Mouse (Mus musculus): ENCODE data around the gene Dbp. TPM values are rescaled to one million over a fixed set of nuclear protein-coding genes. Genes with fewer than 3 reads are reported as not detected.

Dbp gene
- polyA plus RNA-seq, 1 experiment from 2014 or later, result 3.6 TPM

GRCm38 (mm10) chr7:45725151-45725550, 20.3 kb downstream of the Dbp start:
- TF ChIP-seq EP300 (IDR thresholded peaks at IDR 0.05; ENCODE audit: low read depth) (no peak), CTCF (IDR thresholded peaks at IDR 0.05; ENCODE audit: low read depth) (no peak)
- Histone ChIP-seq H3K9me3 (ENCODE audit: low read length) (no peaks in the 10 kb centered on the region), H3K27me3 (ENCODE audit: insufficient read depth, low read length) (no peaks in the 10 kb centered on the region), H3K36me3 (replicated peaks; ENCODE audit: insufficient read depth, low read length) (peaks cover 13% of the 10 kb centered on the region), H3K4me1 (ENCODE audit: insufficient read depth) (peaks cover 5% of the 10 kb centered on the region; the same call in 1 of the 2 replicates), H3K9ac (replicated peaks) (no peak overlapping the region), H3K4me3 (ENCODE audit: low read depth, low read length) (no peak overlapping the region), H3K27ac (ENCODE audit: low read depth) (no peak overlapping the region), H3K4me2 (ENCODE audit: low read depth, low read length) (no peak overlapping the region)
- 77% methylated on average over 9 of the region's 9 CpGs for WGBS (ENCODE audit: insufficient replicate concordance)
- ATAC-seq, result no peak
- DNase-seq, result no peak

GRCm38 (mm10) chr7:45725713-45726112, 20.8 kb downstream of the Dbp start, which contains the start of gene Spaca4:
Gene Spaca4 (minus strand): TSS chr7:45725813.
- Histone ChIP-seq H3K27ac (ENCODE audit: low read depth) (no peak within 1 kb of the TSS), H3K36me3 (replicated peaks; ENCODE audit: insufficient read depth, low read length) (peaks cover 9% of the 10 kb centered on the region), H3K9me3 (ENCODE audit: low read length) (no peaks in the 10 kb centered on the region), H3K27me3 (ENCODE audit: insufficient read depth, low read length) (no peaks in the 10 kb centered on the region), H3K4me1 (ENCODE audit: insufficient read depth) (peaks cover 5% of the 10 kb centered on the region; the same call in 1 of the 2 replicates), H3K9ac (replicated peaks) (no peak within 1 kb of the TSS), H3K4me3 (ENCODE audit: low read depth, low read length) (no peak within 1 kb of the TSS), H3K4me2 (ENCODE audit: low read depth, low read length) (no peak within 1 kb of the TSS)
- ATAC-seq (no peak), DNase-seq (no peak)
- TF ChIP-seq EP300 (IDR thresholded peaks at IDR 0.05; ENCODE audit: low read depth), result no peak
- no peak for TF ChIP-seq CTCF (IDR thresholded peaks at IDR 0.05; ENCODE audit: low read depth)
- 88% methylated on average over 11 of the region's 11 CpGs for whole genome bisulfite sequencing (ENCODE audit: insufficient replicate concordance)

- H3K4me3 ChIP-seq (ENCODE audit: low read depth, low read length), result no peak overlapping the region
- 93% methylated on average over 10 of the region's 10 CpGs for WGBS (ENCODE audit: insufficient replicate concordance)
- no peaks in the 10 kb centered on the region for H3K9me3 ChIP-seq (ENCODE audit: low read length)
- H3K36me3 ChIP-seq (replicated peaks; ENCODE audit: insufficient read depth, low read length), result peaks cover 4% of the 10 kb centered on the region
- ATAC-seq (no peak), DNase-seq (no peak)
- H3K27ac ChIP-seq (ENCODE audit: low read depth), result no peak overlapping the region
- H3K27me3 ChIP-seq (ENCODE audit: insufficient read depth, low read length), result no peaks in the 10 kb centered on the region
- TF ChIP-seq EP300 (IDR thresholded peaks at IDR 0.05; ENCODE audit: low read depth), result no peak
- TF ChIP-seq CTCF (IDR thresholded peaks at IDR 0.05; ENCODE audit: low read depth), result no peak
- no peak overlapping the region for H3K4me2 ChIP-seq (ENCODE audit: low read depth, low read length)
- no peak overlapping the region for H3K9ac ChIP-seq (replicated peaks)
- H3K4me1 ChIP-seq (ENCODE audit: insufficient read depth), result peaks cover 5% of the 10 kb centered on the region; the same call in 1 of the 2 replicates
These were observed 21.5 kb downstream of the Dbp start for GRCm38 (mm10) chr7:45726419-45726818.

- Histone ChIP-seq H3K27me3 (ENCODE audit: insufficient read depth, low read length) (no peaks in the 10 kb centered on the region), H3K4me1 (ENCODE audit: insufficient read depth) (peaks cover 5% of the 10 kb centered on the region; the same call in 1 of the 2 replicates), H3K27ac (ENCODE audit: low read depth) (no peak overlapping the region), H3K9me3 (ENCODE audit: low read length) (no peaks in the 10 kb centered on the region), H3K36me3 (replicated peaks; ENCODE audit: insufficient read depth, low read length) (peaks cover 4% of the 10 kb centered on the region), H3K4me2 (ENCODE audit: low read depth, low read length) (no peak overlapping the region), H3K4me3 (ENCODE audit: low read depth, low read length) (no peak overlapping the region), H3K9ac (replicated peaks) (no peak overlapping the region)
- ATAC-seq (no peak), DNase-seq (no peak)
- TF ChIP-seq CTCF (IDR thresholded peaks at IDR 0.05; ENCODE audit: low read depth), result no peak
- no peak for TF ChIP-seq EP300 (IDR thresholded peaks at IDR 0.05; ENCODE audit: low read depth)
- 59% methylated on average over 3 of the region's 3 CpGs for WGBS (ENCODE audit: insufficient replicate concordance)
These were observed 22.7 kb downstream of the Dbp start for GRCm38 (mm10) chr7:45727625-45728024.

GRCm38 (mm10) chr7:45730727-45731431, 26.0 kb downstream of the Dbp start:
- TF ChIP-seq EP300 (IDR thresholded peaks at IDR 0.05; ENCODE audit: low read depth), result no peak
- peak; percentile 73 for TF ChIP-seq CTCF (IDR thresholded peaks at IDR 0.05; ENCODE audit: low read depth)
- no peak overlapping the region for H3K27ac ChIP-seq (ENCODE audit: low read depth)
- no peak overlapping the region for H3K9ac ChIP-seq (replicated peaks)
- H3K9me3 ChIP-seq (ENCODE audit: low read length), result no peaks in the 10 kb centered on the region
- H3K4me2 ChIP-seq (ENCODE audit: low read depth, low read length), result no peak overlapping the region
- no peaks in the 10 kb centered on the region for H3K27me3 ChIP-seq (ENCODE audit: insufficient read depth, low read length)
- DNase-seq, result peak; percentile 73
- peak; percentile 61 for ATAC-seq
- H3K36me3 ChIP-seq (replicated peaks; ENCODE audit: insufficient read depth, low read length), result no peaks in the 10 kb centered on the region
- H3K4me1 ChIP-seq (ENCODE audit: insufficient read depth), result peaks cover 5% of the 10 kb centered on the region; the same call in 1 of the 2 replicates
- H3K4me3 ChIP-seq (ENCODE audit: low read depth, low read length), result no peak overlapping the region
- WGBS (ENCODE audit: insufficient replicate concordance), result 29% methylated on average over 16 of the region's 16 CpGs

- H3K9ac ChIP-seq (replicated peaks), result no peak overlapping the region
- DNase-seq (no peak), ATAC-seq (no peak)
- no peak overlapping the region for H3K27ac ChIP-seq (ENCODE audit: low read depth)
- H3K4me3 ChIP-seq (ENCODE audit: low read depth, low read length), result no peak overlapping the region
- H3K4me2 ChIP-seq (ENCODE audit: low read depth, low read length), result no peak overlapping the region
- H3K4me1 ChIP-seq (ENCODE audit: insufficient read depth), result no peaks in the 10 kb centered on the region; the same call in 1 of the 2 replicates
- WGBS (ENCODE audit: insufficient replicate concordance), result 54% methylated on average over 5 of the region's 5 CpGs
- no peak for TF ChIP-seq CTCF (IDR thresholded peaks at IDR 0.05; ENCODE audit: low read depth)
- TF ChIP-seq EP300 (IDR thresholded peaks at IDR 0.05; ENCODE audit: low read depth), result no peak
- H3K36me3 ChIP-seq (replicated peaks; ENCODE audit: insufficient read depth, low read length), result no peaks in the 10 kb centered on the region
- H3K27me3 ChIP-seq (ENCODE audit: insufficient read depth, low read length), result no peaks in the 10 kb centered on the region
- H3K9me3 ChIP-seq (ENCODE audit: low read length), result no peaks in the 10 kb centered on the region
These were observed 28.6 kb downstream of the Dbp start for GRCm38 (mm10) chr7:45733477-45733876.

Data from liver, postnatal 0 days (tissue).